Mouse (Mus musculus): ENCODE results near the gene Htr1d.

The Htr1d gene

DNA sequence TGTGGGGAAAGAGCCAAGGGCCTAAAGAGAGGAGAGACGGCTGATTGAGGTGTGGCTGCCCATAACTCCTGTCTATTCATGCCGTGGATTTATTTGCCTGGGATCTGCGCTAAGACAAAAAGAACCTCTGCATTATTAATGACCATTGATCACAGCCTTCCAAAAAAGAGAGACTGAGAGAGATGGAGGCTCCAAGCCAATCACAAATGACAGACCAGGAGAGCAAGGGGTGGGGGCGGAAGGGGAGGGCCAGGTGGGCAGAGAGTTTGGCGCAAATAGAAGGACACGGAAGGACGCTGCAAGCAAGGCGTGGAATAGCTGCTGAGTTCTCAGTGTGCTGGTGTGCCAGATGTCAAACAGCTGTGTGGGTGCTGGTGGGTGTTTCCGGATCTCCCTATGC, at the start of gene Htr1d:
Gene Htr1d, plus strand, starts transcription at position 301 of the 400 bp plus-strand sequence.
- no peak for DNase-seq

DNA sequence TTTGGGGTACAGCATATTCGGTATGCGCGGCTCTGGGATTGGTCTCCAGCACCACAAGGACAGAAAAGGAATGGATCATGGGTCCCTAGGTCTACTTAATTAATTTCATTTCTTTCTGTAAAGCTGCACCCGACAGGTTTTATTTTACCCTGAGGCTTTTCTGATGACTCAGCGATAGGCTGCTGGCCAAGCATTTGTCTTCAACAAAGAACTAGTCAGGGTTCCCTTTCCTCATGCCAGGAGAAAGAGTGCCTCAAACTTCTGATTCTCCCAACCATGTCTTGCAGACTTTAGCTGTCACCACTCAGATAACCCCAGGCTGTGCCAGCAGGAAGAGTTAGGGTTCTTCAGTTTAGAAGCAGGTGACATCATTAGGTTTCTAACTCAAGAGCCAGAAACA, 46.3 kb upstream of the Htr1d start:
- DNase-seq = no peak

DNA sequence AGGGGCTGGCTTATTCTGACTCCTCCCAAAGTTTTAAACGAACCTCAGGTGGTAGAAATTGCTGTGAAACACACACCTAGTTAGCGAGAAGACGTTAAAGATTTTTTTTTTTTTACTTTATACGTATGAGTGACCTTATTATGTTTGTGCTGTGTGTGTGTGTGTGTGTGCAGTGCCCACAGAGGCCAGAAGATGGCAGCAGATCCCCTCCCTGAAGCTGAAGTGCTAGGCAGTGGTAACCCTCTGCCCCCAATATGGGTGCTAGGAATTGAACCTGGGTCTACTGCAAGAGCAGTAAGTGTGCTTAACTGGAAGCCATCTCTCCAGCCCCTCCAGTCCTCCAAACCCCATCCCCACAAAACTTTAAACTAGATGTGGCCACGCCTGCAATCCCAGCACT, 40.3 kb upstream of the Htr1d start:
- no peak for DNase-seq

DNA sequence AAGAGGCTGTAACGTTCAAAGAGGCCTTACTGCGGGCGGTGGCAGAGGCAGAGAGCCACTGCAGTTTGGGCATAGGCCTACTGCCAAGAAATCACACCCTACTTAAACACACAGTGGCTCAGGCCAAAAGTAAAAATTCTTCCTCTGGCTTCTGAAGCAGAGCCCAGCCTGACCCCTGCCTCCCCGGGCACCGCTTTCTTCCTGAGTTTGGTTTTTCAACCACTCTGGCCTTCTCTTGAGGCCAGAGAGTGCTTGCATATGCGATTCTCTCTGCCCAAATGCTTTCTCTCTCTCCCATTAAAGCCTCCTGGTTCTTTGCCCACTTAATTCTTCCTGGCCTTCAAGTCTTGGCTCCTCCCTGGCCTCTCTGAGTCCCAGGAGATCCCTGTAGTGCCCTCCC, 39.5 kb upstream of the Htr1d start:
- peak; percentile 18 for DNase-seq

DNA sequence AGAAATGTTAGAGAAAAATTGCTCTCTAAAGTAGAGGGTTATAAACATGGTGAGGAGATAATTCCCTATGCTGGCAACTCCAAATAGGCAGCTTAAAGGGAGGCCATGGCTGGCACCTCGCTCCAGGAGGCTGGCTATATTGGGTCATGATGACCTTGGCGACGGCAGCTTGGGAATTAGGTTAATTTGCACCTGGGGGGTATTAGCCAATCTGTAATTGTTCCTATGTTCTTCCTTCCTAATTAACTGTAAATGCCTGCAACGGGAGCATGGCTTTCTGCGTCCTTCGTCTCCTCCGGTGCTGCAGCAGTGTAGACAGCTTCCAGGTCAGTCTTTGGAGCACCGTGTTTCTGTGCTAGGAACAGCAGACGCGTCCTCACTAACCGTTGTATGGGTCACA, 36.1 kb upstream of the Htr1d start:
- no peak for DNase-seq

DNA sequence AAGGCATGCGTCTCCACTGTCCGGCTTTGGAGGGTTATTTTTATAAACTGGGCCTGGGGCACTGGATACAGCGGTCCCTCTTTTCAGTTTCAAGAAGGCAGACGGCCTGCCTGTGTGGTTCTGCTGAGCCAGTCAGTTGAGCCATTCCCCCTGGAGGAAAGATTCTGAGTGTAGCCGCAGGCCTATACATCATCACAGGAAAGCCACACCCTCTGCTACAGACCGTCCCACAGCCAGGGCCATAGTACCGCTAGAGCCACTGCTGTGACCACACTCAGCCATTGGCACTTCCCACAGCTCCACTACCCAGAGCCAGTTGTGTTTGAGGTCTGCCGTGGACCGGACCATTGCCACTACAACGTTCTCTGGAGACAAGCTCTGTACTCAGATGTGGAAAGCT, 21.5 kb upstream of the Htr1d start:
- no peak for DNase-seq

DNA sequence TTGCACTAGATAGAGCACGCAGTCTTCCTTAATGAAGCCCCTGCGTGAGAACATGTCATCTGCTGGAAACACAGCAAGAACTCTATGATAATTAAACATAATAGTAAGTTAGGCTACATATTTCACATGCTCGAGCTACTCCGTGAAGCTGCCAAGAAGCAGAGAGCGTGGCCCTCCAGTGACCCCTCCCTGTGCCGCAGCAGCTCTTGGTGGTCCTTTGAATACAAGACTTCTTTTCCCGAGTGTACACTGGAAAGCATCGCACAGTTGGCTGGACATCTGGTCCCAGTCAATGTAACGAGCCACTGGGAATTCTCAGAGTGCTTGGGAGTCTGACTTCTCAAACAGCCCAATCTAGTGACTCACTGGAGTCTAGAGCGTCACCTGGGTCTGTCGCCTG, 15.5 kb upstream of the Htr1d start:
- DNase-seq = no peak

DNA sequence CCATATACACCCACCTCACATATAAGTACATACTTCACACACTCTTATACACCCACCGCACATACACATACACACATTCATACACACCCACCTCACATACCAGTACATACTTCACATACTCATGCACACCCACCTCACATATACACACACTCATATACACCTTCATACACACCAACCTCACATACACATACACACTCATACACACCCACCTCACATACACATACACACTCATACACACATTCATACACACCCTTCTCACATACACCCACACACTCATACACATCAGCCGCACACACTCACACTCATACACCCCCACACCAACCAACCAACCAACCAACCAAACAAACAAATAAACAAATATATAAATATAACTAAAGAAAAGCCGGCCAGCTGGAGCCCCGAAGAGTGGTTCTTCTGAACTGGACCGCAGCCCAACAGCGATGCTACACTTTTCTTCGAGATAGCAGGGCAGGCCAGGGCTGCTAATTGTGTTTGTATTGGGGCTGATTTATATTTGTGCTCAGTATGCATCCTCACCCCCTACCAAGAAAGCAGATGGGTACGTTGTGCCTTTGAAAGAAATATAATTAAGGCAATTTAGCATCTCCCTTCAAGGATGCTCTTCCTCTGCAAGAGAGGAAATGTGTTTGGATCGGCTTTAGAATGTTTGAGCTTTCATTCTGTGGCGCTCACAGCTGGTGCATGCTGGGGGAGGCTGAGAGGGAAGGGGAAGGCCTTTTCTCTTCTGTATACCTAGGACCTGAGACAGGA, 11.1 kb upstream of the Htr1d start:
- no peak for DNase-seq

DNA sequence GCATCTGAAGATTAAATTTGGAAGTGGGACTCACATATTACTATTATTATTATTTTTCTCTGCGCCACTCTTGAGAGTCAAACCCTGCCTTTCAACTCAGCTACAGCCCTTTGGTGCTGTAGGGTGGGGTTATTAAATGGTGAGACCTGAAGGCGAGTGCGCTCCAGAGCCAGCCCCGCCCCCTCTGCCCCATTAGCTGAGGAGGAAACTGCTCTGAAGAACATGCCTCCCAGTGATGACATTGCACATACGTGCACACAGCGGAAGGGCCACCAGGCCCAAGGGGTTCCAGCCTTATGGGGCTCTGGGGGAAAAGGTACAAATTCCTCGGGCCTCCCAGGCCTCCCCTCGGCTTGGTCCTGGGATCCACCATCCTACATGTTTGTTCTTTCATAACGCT, 7.8 kb upstream of the Htr1d start:
- no peak for DNase-seq

DNA sequence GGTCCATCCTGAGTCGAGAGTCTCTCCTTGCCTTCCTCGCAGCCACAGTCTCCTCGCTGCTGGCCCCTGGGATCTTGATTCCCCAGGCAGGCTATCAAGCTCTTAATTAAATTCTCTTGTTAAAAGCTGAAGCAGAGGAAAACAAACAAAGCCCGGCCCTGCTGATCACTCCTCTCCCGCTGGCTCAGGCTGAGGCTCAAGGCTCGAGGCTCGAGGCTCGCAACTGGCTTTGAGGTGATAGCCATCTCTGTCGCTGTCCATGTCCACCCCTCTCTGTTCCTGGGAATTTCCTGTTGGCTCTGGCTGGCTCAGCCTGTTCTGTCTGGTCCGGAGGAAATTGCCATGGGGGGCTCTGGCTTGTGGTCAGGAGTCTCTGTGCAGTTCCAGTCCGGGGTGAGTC, 4.4 kb upstream of the Htr1d start:
- DNase-seq = peak; percentile 56

DNA sequence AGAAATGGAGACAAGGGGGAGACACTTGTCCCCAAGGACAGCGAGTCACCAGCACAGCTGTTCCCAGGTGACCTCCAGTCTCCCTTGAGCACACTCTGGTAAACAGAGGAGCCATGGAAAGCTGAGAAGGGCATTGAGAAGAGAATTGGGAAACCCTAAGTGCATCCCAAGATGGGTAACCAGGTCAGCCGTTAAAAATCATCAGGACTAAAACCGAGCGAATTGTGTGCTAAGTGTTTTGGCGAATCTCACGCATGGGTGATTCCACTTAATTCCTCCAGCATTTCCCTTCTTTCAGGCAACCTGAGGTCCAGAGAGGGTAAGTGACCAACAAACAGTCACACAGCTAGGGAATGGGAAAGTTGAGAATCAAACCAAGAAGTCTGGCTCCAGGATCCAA, 3.9 kb upstream of the Htr1d start:
- no peak for DNase-seq

DNA sequence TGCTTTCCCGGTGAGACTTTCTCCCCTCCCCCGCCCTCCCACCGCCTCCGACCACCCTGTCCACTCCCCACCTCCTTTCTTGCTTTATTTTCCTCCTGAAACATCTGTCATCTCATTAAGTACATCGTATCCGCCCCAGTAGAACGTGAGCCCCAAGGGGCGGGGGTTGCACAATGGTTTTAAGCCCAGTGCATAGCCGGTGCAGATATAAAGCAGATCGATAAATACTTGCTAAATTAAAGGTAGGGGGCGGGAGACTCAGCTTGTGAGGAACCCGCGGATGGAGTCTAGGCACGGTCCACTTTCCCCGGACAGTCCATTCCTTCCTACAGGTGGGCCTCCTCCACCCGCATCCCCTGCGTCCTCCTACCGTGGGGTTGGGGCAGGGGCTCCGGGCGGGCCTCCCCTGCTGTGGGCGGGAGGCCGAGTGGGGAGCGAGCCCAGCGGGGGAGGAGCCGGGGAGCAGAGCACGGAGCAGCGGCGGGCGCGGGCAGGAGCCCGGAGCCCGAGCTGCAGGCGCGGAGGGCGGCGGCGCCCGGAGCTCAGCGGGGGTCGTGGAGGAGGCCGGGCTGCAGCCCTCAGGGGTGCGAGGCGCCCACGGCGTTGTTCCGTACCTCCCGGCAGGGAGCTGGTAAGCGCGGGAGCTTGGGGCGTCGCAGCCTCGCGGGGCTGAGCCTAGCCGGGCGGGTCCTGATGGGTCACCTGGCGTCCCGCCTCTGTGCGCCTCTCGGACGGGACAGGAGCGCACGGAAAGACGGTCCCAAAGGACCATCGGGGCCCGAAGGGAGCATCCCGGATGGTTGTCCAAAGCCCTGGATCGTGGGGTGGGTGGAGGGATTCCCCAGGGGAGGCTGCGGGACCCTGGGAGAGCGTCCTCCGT, 1.0 kb downstream of the Htr1d start:
- DNase-seq = no peak

DNA sequence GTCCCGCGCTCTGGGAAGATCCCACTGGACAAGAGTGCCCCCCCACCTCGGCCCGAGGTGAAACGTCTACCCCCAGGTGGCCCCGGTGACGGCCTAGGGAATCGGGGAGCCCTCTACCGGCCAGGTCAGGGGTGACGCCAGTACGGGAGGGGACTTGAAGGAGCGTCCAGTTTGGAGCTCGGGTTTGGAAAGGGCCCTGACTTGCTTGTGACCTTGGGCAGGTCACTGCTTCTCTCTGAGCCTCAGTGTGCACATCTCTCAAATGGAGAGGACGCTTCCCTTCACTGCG, 1.6 kb downstream of the Htr1d start:
- peak; percentile 40 for DNase-seq

DNA sequence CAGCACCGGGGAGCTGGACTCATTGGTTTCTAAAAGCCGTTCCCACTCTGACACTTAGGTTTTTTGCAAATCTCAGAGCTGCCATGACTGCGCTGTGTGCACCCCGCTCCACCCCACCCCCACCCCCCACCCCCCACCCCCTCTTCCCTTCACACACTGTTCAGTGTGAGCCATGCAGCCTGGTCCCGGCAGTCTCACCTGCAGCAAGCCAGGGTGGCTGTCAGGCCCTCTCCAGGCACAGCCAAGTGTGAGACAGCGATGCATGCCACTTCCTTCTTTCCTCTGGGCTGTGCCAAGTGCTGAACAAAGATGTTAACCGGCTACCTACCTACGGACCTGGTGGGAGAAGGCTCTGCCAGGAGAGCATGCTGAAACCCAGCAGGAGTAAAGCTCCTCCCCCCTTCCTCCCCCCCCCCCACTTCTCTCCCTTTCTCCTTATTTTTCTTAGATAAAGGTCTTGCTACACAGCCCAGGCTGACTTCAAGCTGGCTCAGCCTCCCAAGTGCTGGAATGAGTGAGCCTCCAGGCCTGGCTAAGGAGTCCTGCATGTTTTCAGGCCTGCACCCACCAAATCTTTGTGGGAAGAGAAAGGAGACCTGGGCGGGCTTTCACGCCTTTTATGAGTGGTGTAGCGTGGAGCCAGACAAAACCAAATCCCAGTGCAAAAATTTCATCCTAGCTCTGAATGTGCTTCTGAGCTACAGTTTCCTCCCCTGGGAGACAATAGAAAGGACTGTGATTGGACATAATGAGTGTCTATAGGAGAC, 7.5 kb downstream of the Htr1d start:
- no peak for DNase-seq

DNA sequence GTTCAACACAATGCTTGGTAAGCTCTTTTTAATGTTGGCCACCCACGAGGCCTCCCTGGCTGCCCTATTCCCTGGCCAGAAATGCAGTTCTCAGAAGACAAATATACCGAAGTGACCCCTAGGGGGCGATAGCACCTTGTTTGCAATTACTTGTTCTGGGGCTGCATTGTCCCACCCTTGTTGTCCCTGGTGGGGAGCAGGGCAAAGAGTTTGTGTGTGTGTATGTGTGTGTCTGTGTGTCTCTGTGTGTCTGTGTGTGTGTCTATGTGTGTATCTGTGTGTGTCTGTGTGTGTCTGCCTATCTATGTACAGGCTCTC, 8.0 kb downstream of the Htr1d start:
- peak; percentile 83 for DNase-seq

DNA sequence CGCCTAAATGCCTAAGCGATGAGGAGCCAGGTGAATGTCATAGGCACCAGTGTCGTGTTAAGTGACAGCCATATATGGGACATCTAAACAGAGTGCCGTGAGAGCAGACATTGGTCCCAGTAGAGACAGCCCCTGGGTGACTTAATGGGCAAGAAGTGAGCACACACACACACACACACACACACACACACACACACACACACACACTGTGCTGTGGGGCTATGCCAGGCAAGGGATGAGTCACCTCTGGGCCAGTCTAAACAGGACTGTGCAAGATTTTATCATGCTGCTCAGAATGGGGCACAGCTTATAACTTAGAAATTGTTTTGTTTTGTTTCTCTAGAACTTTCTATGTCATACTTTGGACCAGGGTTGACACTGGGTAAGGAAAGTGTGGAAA, 10.7 kb downstream of the Htr1d start:
- DNase-seq = no peak

DNA sequence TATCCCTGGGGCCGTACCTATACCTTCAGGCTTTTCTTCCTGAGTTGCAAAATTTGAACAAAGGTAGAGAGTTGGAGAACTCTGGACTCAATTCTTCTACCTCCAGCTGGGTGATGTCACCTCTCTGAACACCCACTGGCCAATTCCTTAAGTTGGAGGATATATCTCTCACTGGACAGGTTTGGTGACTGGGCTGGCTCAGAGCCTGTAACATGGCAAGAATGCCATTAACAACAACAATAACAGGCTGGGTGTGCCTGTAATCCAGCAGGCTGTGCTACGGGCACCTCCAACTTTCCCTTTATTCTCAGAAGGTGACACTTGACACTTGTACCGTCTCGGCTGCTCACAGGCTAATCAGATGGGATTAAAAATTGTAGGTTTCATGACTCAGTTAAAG, 15.8 kb downstream of the Htr1d start:
- DNase-seq = no peak

DNA sequence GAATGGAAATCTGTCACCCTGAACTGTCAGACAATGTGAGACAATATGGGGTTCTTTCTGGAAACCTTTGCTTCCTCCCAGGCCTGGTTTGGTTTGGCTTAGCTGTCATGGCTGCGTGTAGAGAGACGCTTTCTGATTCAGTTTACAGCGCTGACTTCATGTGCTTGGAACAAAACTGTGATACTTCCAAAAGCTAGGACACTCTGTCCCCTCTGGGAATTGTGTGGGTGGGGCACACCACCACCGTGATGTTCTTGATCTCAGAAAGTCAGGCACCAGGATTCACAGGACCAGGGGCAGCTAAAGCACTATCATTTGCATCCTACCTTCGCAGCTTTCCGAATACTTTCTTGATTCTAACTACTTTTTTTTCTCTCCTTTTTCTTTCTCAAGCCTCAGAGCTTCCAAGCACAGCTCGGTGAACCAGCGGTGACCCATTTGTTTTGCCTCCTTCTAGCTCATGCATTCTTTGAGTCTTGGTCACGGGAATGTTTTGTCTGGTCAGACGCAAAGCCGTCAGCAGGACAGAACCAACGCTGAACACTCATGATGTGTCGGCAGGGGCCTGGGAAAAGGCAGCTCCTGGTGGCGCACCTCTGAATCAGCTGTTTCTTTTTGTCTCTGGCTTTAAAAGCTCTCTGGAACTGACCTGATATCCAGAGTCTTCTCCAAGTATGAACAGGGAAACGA, 18.2 kb downstream of the Htr1d start:
- peak; percentile 15 for DNase-seq

DNA sequence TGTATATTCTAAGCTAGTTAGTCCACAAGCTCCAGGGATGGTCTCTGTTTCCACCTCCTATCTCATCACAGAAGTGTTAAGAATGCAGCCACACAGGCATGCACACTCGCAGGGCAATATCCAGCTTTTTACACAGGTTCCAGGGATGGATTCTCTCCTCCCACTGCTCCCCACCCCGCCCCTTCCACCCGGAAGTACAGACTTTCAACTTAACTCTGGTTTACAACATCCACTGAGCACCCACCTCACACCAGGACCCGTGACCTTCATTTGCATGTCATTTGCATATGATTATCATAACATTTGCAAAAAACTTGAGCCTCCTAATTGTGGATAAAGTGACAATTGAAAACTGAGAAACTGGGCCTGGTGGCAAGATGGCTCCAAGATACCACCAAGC, 21.2 kb downstream of the Htr1d start:
- no peak for DNase-seq

DNA sequence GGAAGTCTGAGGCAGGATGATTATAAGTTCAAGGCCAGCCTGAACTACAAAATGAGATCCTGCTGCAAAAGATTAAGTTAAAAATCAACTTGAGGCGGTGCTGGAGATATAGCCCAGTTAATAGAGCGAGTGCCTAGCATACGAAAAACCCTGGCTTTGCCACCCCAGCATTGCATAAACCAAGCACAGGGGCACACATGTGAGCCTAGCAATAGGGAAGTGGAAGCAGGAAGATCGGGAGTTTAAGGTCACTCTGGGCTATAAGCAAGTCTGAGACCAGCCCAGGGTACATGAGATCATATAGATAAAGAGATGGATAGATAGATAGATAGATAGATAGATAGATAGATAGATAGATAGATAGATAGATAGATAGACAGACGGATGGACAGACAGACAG, 26.5 kb downstream of the Htr1d start:
- peak; percentile 22 for DNase-seq

DNA sequence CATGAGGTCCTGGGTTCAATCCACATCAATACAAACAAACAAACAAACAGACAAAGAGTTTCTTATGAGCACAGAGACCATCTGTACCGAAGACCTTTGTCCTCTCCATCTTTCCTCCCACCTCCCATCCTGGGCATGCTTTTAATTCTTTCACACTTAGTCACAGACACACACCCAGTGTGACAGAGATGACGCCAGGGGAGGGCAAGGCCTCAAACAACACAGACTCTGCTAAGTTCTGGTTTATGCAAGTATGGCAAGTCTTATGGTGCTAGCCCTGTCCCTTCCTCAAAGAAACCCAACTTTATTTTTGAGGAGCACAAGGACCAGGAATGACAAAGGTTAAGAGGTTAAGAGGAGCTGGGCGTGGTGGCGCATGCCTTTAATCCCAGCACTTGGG, 26.9 kb downstream of the Htr1d start:
- DNase-seq = no peak

DNA sequence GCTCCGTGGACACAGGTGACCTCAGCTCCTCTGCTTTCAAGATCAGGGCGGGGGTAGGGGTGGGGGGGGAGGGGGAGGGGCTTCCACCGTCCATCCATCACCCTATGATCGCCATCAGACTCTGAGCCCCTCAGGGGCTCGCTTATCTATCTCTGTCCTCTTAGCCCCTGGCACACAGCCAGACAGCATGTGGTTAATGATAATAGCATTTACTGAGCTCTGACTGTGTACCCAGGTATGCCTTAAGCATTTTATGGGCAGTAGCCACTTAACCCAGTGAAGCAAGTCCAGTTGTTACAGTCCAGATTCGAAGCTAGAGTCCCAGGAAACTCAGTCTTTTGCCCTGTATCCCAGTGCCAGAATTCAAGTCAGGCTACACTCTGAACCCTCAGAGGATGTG, 28.2 kb downstream of the Htr1d start:
- peak; percentile 26 for DNase-seq

DNA sequence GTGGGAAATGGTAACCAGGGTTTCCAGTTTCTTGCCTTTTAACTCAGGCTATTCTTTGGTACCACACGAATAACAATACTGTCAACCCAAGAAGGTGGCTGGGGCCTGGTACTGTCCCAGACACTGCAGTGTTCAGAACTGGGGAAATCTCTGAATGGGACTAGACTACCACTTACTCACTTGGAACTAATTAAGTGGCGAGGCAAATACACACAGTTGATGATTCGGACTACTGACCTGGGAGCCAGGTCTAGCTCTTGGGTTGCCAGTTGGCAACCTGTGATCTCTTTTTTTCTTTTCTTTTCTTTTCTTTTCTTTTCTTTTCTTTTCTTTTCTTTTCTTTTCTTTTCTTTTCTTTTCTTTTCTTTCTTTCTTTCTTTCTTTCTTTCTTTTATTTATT, 29.0 kb downstream of the Htr1d start:
- no peak for DNase-seq

Measured in lung, postnatal 36 days (tissue).